Mouse (Mus musculus) kidney, postnatal 0 days (tissue): ENCODE data around the gene Tex14. TPM values are rescaled to one million over a fixed set of nuclear protein-coding genes. Genes with fewer than 3 reads are reported as not detected.
"Not testable (repeated sequence)": the region's sequence is repeated elsewhere in the genome, so short reads cannot be mapped to it uniquely, and the experiment has no call there.

Source experiments
- ATAC-seq: fragments of 200-750 bp; cut with Nextera tagmentation; replicated peaks from 2 replicates; pipeline ENCODE4 v1.8.0; 2017; ENCODE audit warnings: low read depth, moderate number of reproducible peaks, moderate TSS enrichment, moderate library complexity; ENCODE audit not compliant: low FRiP score
- DNase-seq: peaks from one replicate; pipeline ENCODE4 v3.0.0-alpha.2; 2016; ENCODE audit warnings: low spot score
- H3K27ac ChIP-seq: fragments of 300-500 bp; sonication (generic); 2 replicates; pipeline ENCODE4 v1.5.1; 2014; ENCODE audit warnings: mild to moderate bottlenecking
- H3K27me3 ChIP-seq: fragments of 300-500 bp; sonication (generic); 2 replicates; pipeline ENCODE4 v1.6.1; 2014; ENCODE audit warnings: low read length, mixed read lengths; ENCODE audit not compliant: insufficient read depth
- H3K36me3 ChIP-seq: fragments of 300-500 bp; sonication (generic); 2 replicates; pipeline ENCODE4 v1.6.1; 2014; ENCODE audit warnings: low read length, mixed read lengths; ENCODE audit not compliant: insufficient read depth
- H3K4me1 ChIP-seq: fragments of 300-500 bp; sonication (generic); replicated peaks from 2 replicates; pipeline ENCODE4 v1.6.1; 2014; ENCODE audit warnings: antibody characterized with exemption, low read length, mixed read lengths; ENCODE audit not compliant: insufficient read depth
- H3K4me2 ChIP-seq: fragments of 300-500 bp; sonication (generic); 2 replicates; pipeline ENCODE4 v1.6.1; 2014; ENCODE audit warnings: mild to moderate bottlenecking, low read length, moderate library complexity, mixed read lengths
- H3K4me3 ChIP-seq: fragments of 300-500 bp; sonication (generic); replicated peaks from 2 replicates; pipeline ENCODE4 v1.5.1; 2014; ENCODE audit warnings: low read depth, low read length
- H3K9ac ChIP-seq: fragments of 300-500 bp; sonication (generic); 2 replicates; pipeline ENCODE4 v1.6.1; 2014; ENCODE audit warnings: low read depth, low read length
- H3K9me3 ChIP-seq: fragments of 300-500 bp; sonication (generic); replicated peaks from 2 replicates; pipeline ENCODE4 v1.6.1; 2016; ENCODE audit warnings: low read length, inconsistent platforms, mixed read lengths
- CTCF ChIP-seq: IDR thresholded peaks from 2 replicates; pipeline ENCODE4 v1.5.1; 2016; ENCODE audit warnings: antibody characterized with exemption, low read depth, mild to moderate bottlenecking, moderate library complexity
- WGBS: fragments of 180-500 bp; shearing (Covaris S2); extraction: QIAGEN DNeasy Blood & Tissue Kit; methylation state at CpG from one replicate; pipeline ENCODE4 v1.1.7; 2014; 5-methylcytosine and 5-hydroxymethylcytosine counted together
- polyA plus RNA-seq: library from polyadenylated mRNA; unstranded; fragments of >200 nt; fragmentation: Nextera tagmentation; extraction: Ambion mirVana; gene quantifications from 2 replicates; pipeline ENCODE4 v1.2.1, GENCODE M21; 2015

Tex14 gene
- polyA plus RNA-seq, 1 experiment from 2014 or later = 0.57 TPM

DNA sequence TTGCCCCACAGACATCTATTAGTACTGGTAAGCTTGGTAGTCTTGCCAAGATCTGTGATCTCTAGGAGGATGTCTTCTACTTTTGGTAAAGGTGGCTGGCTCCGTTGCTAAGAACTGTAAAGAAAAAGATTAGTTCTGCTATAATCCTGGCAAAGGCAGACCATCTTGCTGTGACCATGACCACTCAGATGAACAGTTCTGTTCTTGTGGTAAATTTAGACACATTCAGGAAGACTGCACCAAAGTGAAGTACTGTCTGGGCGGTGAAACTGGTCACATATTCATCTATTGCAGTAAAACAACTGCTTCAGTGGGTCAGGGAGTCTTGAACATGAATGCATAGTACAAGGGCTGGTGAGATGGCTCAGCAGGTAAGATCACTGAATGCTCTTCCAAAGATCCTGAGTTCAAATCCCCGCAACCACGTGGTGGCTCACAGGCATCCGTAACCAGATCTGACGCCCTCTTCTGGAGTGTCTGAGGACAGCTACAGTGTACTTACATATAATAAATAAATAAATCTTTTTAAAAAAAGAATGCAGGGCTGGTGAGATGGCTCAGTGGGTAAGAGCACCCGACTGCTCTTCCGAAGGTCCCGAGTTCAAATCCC is 63.9 kb downstream of the Tex14 start:
- Histone ChIP-seq H3K9ac (no peak overlapping the region), H3K4me3 (no peak overlapping the region)

DNA sequence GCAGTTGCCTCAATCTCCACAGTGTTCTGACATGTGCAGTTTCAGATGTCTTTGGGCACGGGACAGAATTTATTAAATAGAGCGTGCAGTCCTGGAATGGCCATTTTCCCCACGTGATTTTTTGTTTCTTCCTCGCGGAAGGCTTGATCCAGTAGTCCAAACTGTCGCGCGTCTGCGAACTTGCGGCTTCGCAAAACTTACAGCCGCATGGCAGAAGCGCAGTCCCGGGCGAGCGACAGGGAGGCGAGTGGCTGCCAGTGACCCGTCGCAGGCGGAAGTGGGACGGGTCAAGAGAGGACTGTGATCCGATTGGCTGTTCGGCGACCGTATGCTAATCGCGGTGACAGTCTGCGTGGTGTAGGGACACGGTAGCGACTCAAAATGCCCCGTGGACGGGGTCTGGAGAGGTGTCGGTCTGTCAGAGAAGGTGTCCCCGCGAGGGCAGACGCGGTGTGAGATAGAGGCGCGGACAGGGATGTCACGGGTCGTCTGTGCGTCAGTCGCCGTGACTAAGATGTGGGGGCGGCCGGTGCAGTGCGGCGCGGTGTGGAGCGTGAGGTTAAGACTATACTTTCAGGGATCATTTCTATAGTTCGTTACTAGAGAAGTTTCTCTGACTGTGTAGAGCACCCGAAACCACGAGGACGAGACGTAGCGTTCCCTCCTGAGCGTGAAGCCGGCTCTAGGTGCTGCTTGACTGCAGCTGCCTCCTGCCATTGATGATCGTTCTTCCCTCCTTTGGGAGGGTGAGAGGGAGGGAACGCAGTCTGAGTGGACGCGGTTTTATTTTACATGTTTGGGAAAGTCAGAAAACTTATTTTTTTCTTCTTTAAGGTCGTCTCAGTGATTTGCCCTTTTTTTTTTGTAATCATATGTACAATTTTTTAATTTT is 66.2 kb downstream of the Tex14 start:
- peak overlapping the region; percentile 35; the same call in 1 of the 2 replicates for H3K9ac ChIP-seq
- DNase-seq = peak; percentile 89
- not testable (repeated sequence) for H3K27ac ChIP-seq, H3K4me1 ChIP-seq, H3K36me3 ChIP-seq, H3K27me3 ChIP-seq, H3K9me3 ChIP-seq
- 1% methylated on average over 29 of the region's 63 CpGs for WGBS
- peak; percentile 98 for ATAC-seq
- H3K4me3 ChIP-seq = 0 out of 2 replicates have a peak overlapping the region, but pooled peaks have one; percentile 13
- peak overlapping the region; percentile 52 for H3K4me2 ChIP-seq

More for the DNA sequence above, 63.9 kb downstream of the Tex14 start:
- DNase-seq (no peak), ATAC-seq (no peak)
- no peaks in the 10 kb centered on the region for H3K9me3 ChIP-seq
- H3K36me3 ChIP-seq = no peaks in the 10 kb centered on the region
- no peaks in the 10 kb centered on the region for H3K27me3 ChIP-seq
- 0 out of 2 replicates have a peak, but pooled peaks have one; percentile 7 for TF ChIP-seq CTCF
- H3K4me2 ChIP-seq = no peak overlapping the region
- no peaks in the 10 kb centered on the region for H3K4me1 ChIP-seq
- no peak overlapping the region for H3K27ac ChIP-seq
- WGBS = 76% methylated on average over 9 of the region's 9 CpGs

DNA sequence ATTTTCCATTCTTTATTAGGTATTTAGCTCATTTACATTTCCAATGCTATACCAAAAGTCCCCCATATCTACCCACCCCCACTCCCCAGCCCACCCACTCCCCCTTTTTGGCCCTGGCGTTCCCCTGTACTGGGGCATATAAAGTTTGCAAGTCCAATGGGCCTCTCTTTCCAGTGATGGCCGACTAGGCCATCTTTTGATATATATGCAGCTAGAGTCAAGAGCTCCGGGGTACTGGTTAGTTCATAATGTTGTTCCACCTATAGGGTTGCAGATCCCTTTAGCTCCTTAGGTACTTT is 66.8 kb downstream of the Tex14 start:
- H3K27me3 ChIP-seq, DNase-seq, H3K9ac ChIP-seq, H3K27ac ChIP-seq, H3K36me3 ChIP-seq, H3K4me2 ChIP-seq, H3K9me3 ChIP-seq, H3K4me1 ChIP-seq, H3K4me3 ChIP-seq: not testable (repeated sequence)
- peak; percentile 15; the same call in 1 of the 2 replicates for ATAC-seq
- WGBS = 0% methylated on average over 1 of the region's 3 CpGs

DNA sequence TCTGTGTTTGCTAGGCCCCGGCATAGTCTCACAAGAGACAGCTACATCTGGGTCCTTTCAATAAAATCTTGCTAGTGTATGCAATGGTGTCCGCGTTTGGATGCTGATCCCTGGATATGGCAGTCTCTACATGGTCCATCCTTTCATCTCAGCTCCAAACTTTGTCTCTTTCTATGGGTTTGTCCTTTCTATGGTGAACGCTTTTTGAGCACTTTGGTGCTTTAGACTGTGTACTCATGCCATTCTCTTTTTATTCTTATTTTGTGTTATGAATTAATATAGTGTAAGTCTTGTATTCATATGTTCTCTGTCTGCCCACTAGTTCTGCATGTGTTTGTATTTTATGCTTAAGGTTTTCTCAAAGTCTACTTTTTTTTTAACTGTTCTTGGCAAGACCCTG is 67.2 kb downstream of the Tex14 start:
- DNase-seq, H3K4me1 ChIP-seq, H3K4me3 ChIP-seq, ATAC-seq, H3K27me3 ChIP-seq, H3K4me2 ChIP-seq, H3K36me3 ChIP-seq, H3K9me3 ChIP-seq, H3K27ac ChIP-seq, H3K9ac ChIP-seq: not testable (repeated sequence)
- 33% methylated on average over 4 of the region's 4 CpGs for WGBS

DNA sequence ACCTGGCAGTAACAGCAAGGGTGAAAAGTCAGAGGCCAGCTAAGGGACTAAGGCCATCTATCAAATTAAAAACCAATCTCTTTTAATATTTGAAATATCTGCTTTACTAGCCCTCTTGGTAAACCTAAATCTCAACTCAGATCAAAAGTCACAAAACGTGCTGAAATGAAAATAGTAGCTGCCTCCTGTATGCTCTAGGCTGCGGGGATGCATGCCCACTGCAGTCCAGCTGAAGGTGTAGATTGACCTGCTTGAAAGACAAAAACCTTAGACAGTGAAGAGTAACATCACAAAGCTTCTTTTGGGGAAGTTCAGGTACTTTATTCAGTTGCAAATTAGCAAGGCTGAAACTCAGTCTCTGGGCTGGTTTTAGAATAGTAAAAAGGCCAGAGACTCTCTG is 74.3 kb downstream of the Tex14 start:
- not testable (repeated sequence) for H3K9me3 ChIP-seq, H3K4me2 ChIP-seq, H3K4me1 ChIP-seq, H3K27ac ChIP-seq, ATAC-seq, H3K36me3 ChIP-seq, H3K27me3 ChIP-seq, DNase-seq, H3K9ac ChIP-seq, H3K4me3 ChIP-seq
- WGBS = 67% methylated on average over 2 of the region's 2 CpGs

DNA sequence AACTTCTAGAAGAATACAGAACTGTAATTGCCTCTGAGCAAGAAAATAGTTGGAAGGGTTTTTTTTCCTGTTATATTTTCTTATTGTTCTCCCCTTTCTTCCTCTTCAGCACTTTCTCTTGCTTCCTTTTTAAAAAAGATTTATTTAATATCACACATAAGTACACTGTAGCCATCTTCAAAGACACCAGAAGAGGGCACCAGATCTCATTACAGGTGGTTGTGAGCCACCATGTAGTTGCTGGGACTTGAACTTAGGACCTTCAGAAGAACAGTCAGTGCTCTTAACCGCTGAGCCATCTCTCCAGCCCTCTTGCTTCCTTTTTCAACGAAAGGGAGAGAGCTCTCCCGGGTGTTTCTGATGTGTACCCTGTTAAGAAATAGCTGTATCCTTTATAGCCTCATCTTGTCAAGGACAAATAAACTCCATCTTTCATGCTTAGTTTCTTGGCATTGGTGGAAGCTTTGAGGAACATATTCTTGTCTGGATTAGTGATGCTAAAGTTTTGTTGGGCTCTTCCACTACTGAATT is 79.0 kb downstream of the Tex14 start:
- 80% methylated on average over 3 of the region's 3 CpGs for WGBS
- peak; percentile 40; the same call in 1 of the 2 replicates for TF ChIP-seq CTCF
- no peak for ATAC-seq
- no peak for DNase-seq
- Histone ChIP-seq H3K4me3 (no peak overlapping the region), H3K27ac (no peak overlapping the region), H3K36me3 (no peaks in the 10 kb centered on the region), H3K9ac (no peak overlapping the region), H3K4me1 (no peaks in the 10 kb centered on the region), H3K27me3 (no peaks in the 10 kb centered on the region), H3K9me3 (no peaks in the 10 kb centered on the region), H3K4me2 (no peak overlapping the region)
